Mouse (Mus musculus): ENCODE results near the gene Rnf208. TPM values are rescaled to one million over a fixed set of nuclear protein-coding genes. Genes with fewer than 3 reads are reported as not detected.

The Rnf208 gene
- 100 to 1,000 TPM; 212 to 216 TPM for total RNA-seq (2021)
- long read RNA-seq, transcript Rnf208-202 (1 exons, 1,333 nt): major isoform, 85 of 171 reads
- long read RNA-seq, transcript Rnf208-203 (2 exons, 885 nt): minor isoform, 83 of 171 reads
- long read RNA-seq, partial matches to known transcripts: 0 of 171 reads
- long read RNA-seq, other reads (novel, unspliced or antisense): 3 of 171 reads

GRCm38 (mm10) chr2:25242101-25242506 lies at the start of gene Rnf208, which contains the start of gene Cysrt1:
Rnf208 (plus strand) TSS chr2:25242255.
Cysrt1 (minus strand) TSS chr2:25242452.
- DNase-seq (ENCODE audit: low spot score in 2 of 2): peak; percentile 35 to 60

- peak; percentile 81 to 88 for DNase-seq (ENCODE audit: low spot score in 2 of 2)
These were observed 48.7 kb upstream of the Rnf208 start for GRCm38 (mm10) chr2:25193330-25193770.

GRCm38 (mm10) chr2:25194006-25194405 lies 48.0 kb upstream of the Rnf208 start:
- DNase-seq (ENCODE audit: low spot score in 2 of 2): no peak

DNA sequence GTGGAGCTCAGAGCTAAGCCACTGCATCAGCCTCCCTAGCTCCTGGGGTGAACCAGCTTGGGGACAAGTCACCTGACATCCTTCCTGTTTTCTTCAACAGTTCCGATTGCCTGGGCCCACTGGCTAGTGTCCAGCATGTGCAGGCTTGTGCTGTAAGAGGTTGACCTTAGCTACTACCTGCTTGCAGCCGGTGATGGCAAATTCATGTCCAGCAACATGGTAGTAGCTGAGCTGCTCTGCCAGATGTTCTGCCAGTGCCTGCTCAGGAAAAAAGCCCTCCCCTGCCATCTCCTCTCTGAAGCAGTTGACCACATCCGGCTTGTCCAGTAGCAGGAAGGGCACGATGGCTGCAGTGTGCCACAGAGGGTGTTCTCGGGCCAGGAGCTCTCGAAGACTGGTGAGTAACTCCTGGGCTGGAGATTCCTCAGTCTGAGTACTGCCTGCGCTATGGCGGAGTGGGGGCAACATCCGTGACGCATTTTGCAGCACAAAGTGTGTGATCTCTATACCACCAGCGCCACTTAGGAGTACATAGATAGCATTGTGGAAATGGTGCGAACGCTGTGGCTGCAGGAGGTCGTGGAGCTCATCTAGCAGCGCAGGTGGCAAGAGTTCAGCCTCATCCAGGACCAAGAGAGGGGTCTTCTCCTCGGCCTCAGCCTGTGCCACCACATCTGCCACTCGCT lies 47.4 kb upstream of the Rnf208 start:
- no peak for DNase-seq (ENCODE audit: low spot score in 2 of 2)

DNA sequence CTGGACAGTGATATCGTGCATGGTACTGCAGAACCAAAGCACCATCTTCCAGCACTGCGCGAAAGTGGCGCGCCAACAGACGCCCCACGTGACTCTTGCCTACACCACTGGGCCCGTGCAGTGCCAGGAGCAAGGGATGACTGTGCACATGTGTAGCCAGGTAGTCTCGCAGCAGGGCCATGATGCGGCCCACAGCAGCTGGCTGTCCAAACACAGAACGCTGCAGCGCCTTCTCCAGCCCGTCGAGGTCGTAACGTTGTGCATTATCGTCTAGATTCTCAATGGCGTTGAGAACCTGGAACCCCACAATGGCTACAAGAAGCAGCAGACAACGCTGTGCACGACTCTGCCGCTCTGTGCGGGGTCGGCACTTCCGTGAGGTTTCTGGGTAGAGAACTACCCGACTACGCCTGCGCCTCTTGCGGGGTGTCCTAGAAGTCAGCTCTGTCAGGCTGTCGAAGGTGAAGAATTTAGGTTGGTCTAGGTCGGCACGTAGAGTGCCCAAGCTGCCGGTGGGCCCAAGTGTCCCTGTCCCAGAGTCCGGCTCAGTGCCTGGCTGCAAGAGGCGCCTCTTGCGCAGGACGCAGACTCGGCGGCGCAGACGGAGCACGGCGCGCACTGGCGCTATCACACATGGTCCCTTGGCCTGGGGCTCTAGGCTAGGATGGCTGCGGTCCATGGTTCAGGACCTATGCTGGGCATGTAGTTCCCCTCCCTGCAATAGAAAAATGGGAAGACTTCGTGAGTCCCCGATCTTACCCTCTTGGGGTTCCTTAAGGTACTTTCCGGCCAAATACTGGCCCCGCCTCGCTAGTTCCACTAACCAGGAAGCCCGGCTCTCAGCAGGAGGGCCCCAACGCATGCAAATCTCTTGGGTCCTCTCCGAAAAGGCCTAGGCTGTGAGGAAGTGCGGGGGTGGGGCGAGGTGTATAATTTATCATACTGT lies 46.6 kb upstream of the Rnf208 start:
- DNase-seq (ENCODE audit: low spot score in 2 of 2): no peak

DNA sequence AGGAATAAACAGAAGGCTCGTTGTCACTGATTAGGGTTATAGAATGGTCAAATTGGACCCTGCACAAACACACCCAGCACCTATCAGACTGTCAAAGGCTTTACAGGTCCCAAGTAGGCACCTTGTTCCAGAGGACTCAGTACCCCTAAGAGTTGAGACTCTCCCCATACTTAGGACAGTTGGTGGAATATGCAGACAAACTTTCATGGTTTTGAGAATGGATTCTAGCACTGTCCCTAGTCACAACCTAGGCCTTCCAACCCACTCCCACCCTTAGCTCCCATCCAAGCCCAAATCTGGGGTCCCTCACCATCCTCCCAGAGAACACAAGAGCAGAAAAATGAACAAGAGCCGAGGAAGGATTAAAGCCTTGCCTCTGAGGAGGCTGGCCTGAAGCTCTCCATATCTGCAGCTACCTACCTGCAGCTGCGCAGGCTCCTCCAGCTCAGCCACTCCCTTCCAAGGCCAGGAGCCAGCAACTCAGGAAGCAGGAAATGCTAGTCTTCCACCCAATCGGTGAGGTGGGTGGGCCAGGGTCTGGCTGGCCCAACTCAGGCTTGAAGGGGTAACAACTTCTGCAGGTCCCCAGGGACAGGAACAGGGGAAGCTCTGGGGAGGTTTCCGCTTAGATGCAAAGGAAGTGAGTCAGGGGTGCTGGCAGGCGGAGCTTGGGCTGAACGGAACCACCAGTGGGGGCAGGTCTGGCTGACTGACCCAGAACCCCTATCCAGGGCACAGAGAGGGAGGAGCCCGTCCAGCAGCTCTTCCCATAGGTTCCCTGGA lies 45.7 kb upstream of the Rnf208 start, which contains the start of gene Tor4a:
Gene Tor4a (minus strand): TSS at position 715 of the 783 bp plus-strand sequence.
- peak in 1 of 2 experiments; percentile 33 for DNase-seq (ENCODE audit: low spot score in 2 of 2)

DNA sequence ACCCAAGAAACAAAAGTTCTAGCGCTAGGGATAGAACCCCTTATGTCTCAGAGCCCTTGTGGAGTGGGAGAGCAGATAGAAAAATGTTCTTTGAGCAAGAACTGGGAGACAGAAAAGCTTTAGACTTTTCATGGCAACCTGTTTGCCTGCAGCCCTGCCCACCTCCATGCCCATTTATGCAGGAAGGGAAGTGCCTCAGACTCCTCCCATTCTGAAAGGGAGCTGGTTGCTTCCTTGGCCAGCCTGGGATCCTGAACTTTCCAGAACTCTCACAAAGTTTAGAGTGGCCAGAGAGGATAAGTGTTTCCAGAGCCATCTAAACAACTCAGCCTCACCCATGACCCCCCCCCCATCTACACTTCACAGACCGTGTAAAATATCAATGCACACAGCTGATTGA lies 44.9 kb upstream of the Rnf208 start:
- DNase-seq (ENCODE audit: low spot score in 2 of 2): no peak

- no peak for DNase-seq (ENCODE audit: low spot score in 2 of 2)
These were observed 44.1 kb upstream of the Rnf208 start for GRCm38 (mm10) chr2:25197946-25198345.

- DNase-seq (ENCODE audit: low spot score in 2 of 2): no peak
These were observed 41.4 kb upstream of the Rnf208 start for GRCm38 (mm10) chr2:25200631-25201030.

DNA sequence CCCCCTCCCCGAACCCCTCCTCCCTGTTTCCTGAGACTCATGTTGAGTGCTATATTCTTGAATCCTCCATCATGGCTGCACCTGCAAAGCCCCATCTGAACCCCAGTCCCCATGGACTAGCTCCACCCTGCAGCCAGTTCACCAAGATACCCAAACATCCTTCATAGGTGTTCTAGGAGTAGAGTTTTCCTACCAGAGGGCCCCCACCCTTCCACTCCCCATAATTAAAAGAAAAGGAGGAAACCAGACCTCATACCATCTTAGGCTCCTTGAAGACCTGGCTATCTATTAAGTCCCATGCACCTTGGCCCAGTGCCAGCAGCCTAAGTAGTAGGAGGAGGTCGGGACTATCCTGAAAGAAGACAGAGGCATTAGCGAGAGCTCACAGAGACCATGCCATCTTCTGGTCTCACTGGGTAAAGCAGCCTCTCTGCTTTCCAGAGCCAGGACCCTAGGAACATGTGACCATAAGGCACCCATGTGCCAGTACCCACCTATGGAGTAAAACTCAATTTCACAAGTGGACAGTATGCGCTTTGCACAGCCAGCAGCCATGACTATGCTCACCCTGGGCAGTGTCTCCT lies 38.3 kb upstream of the Rnf208 start:
- DNase-seq (ENCODE audit: low spot score in 2 of 2): no peak

GRCm38 (mm10) chr2:25207593-25207992 lies 34.5 kb upstream of the Rnf208 start:
- no peak for DNase-seq (ENCODE audit: low spot score in 2 of 2)

DNA sequence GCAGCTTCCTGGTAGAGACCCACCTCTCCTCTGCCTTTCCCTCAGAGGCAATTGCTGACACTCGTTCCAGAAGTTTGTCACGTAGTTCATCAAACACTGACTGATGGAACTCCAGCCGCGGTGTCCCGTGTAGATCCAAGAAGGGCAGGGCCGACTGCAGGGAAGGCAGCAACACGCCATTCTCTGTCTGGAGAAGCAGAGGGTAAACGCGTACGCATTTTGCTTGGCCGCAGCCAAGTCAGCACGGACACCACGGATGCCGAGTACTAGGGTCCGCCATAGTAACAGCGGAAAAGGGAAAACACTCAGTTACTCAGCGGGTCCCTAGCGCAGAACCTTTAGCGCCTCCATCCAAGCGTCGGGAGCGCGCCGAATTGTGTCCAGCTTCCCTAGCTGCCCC lies 31.4 kb upstream of the Rnf208 start:
- no peak for DNase-seq (ENCODE audit: low spot score in 2 of 2)

- DNase-seq (ENCODE audit: low spot score in 2 of 2): peak; percentile 87 to 90
These were observed 30.9 kb upstream of the Rnf208 start, which contains the start of gene Nelfb for GRCm38 (mm10) chr2:25211121-25211670. Nelfb (minus strand) TSS chr2:25211489.

DNA sequence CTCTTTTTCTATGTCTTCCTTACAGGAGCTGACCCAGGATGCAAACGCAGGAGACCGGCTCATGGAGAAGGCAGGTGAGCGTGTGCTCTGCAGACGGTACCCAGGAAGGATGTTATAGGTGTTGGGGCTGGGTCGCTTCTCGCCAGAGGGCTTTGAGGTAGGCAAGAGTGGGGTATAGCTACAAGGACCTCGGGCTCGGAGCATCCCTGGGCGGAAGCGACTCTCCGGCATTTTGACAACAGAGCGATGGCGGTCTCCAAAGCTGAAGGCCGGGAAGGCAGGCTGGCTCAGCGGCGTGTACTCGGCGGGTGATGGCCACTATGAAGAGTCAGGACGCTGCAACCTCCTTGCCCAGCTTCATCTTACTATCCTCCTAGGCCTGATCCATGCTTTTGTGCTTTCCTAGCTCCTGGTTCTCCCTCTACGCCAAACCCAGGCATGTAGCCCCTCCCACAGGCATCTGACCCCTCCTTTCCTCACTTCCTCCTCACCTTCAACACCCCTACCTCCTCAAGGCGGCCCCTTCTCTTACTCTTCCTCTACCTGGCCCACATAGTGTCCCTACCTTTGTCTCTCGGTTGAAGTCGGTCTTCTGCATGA lies 28.7 kb upstream of the Rnf208 start:
- no peak for DNase-seq (ENCODE audit: low spot score in 2 of 2)

DNA sequence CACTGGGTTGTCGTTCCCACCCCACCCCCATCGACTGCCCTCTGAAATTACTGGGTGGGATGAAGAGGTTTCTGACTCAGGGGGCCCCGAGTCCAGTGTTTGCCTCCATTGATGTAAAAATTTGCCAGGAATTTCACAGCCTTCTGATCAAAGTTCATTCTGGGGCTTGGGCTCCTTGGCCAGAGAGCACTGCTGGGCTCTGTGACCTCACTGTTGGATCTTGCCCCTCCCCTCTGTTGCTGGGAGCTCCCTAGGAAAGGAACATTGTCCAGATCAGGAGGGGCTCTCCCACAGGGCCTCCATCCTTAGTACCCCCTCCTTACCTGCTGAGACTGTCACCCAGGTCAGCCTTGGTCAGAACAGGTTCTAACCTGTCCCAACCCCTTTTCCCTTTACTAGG lies 27.6 kb upstream of the Rnf208 start, which contains the start of gene Stpg3:
Gene Stpg3 (minus strand): TSS at position 194 of the 400 bp plus-strand sequence.
- no peak for DNase-seq (ENCODE audit: low spot score in 2 of 2)

- DNase-seq (ENCODE audit: low spot score in 2 of 2): no peak
These were observed 24.4 kb upstream of the Rnf208 start for GRCm38 (mm10) chr2:25217666-25218065.

- DNase-seq (ENCODE audit: low spot score in 2 of 2): no peak
These were observed 23.6 kb upstream of the Rnf208 start, which contains the start of gene Fam166a for GRCm38 (mm10) chr2:25218445-25218844. Fam166a (plus strand) TSS chr2:25218745.

- DNase-seq (ENCODE audit: low spot score in 2 of 2): no peak
These were observed 20.7 kb upstream of the Rnf208 start for GRCm38 (mm10) chr2:25221331-25221772.
